Mouse (Mus musculus): Measurements from ENCODE around the gene H60c. TPM values are rescaled to one million over a fixed set of nuclear protein-coding genes. Genes with fewer than 3 reads are reported as not detected.

H60c gene
- polyA plus RNA-seq, 1 experiment from 2014 or later, result not detected

DNA sequence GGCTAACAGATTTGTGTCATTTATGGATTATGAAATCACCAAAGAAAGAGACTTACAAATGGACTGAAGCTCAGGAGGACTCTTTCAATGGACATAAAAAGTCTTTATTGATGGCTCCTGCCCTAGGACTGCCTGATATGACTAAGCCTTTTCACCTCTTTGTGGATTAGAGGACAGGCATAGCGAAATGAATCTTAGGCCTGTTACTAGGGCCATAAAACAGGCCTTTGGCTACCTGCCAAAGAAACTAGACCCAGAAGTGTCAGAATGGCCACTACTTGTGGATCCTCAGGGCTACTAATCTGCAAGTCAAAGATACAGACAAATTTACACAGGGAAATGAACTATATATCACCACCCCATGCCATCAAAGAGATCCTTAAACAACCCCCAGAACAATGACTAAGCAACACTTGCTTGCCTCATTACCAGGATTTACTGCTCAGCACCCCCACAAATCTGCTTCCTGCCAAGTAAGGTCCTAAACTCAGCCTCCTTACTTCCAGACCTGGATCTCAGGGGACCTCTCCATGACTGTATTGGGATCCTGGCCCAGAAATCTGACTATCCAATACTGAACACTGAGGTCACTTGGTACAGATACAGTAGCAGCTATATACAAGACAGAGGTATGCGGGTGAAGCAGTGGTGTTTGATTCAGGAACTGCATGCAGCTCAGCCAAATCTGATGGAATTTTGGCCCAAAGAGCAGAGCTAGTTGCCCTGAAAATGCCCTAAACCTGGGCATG is 39.0 kb downstream of the H60c start:
- no peaks in the 10 kb centered on the region for H3K27me3 ChIP-seq
- ATAC-seq (replicated peaks), result no peak

More for the DNA sequence above, 39.0 kb downstream of the H60c start:
- Histone ChIP-seq H3K4me1 (no peaks in the 10 kb centered on the region), H3K4me2 (replicated peaks) (no peak overlapping the region), H3K9ac (replicated peaks) (no peak overlapping the region), H3K36me3 (no peaks in the 10 kb centered on the region), H3K9me3 (peaks cover 11% of the 10 kb centered on the region), H3K4me3 (no peak overlapping the region), H3K27ac (replicated peaks) (no peak overlapping the region)
- 77% methylated on average over 2 of the region's 2 CpGs for WGBS

Other genes with a start within 250 kb of the H60c start
- 63.0 and 64.4 TPM in 2 replicates for gene Ppp1r14c, start 98.3 kb upstream of the H60c start, polyA plus RNA-seq (2015; fragmentation: Nextera tagmentation; extraction: Ambion mirVana)

Data from forebrain, embryonic 15.5 days (tissue).